Mouse (Mus musculus): ENCODE measurements around the gene Opa3.

GRCm38 (mm10) chr7:19196676-19197075, 31.5 kb upstream of the Opa3 start:
- TF ChIP-seq POLR2A (IDR thresholded peaks at IDR 0.05; ENCODE audit: borderline replicate concordance, extremely low read depth, insufficient read depth, insufficient read length, poor library complexity, severe bottlenecking) (no peak), CTCF (IDR thresholded peaks at IDR 0.05; ENCODE audit: borderline replicate concordance, extremely low read depth, insufficient read depth, insufficient read length) (peak; percentile 59; the same call in 1 of the 2 replicates)

Data from brain, embryonic 14.5 days (tissue).